Mouse (Mus musculus) cerebellum, adult (tissue): ENCODE data around the gene Ccnb1.
A peak's percentile ranks its signal among the peaks of the same experiment; 100 is the strongest.
"Not testable (repeated sequence)": the region's sequence is repeated elsewhere in the genome, so short reads cannot be mapped to it uniquely, and the experiment has no call there.

Source experiments
- ATAC-seq: cut with Nextera tagmentation; 2 replicates; pipeline ENCODE4 v1.9.2; 2017; ENCODE audit warnings: mild to moderate bottlenecking, moderate library complexity, mixed read lengths; ENCODE audit not compliant: insufficient number of reproducible peaks, low FRiP score, low TSS enrichment

The Ccnb1 gene

GRCm38 (mm10) chr13:100786414-100786867, at the start of gene Ccnb1:
TSS of gene Ccnb1 (minus strand) at chr13:100786570.
- peak; percentile 100 for ATAC-seq

- no peak for ATAC-seq
Measured at GRCm38 (mm10) chr13:100834777-100835176, 48.4 kb upstream of the Ccnb1 start.

GRCm38 (mm10) chr13:100833640-100834002, 47.3 kb upstream of the Ccnb1 start:
- ATAC-seq = no peak

- ATAC-seq = peak; percentile 97
Measured at GRCm38 (mm10) chr13:100832741-100833639, 46.6 kb upstream of the Ccnb1 start, which contains the start of gene Slc30a5. TSS of gene Slc30a5 (minus strand) at chr13:100833427.

GRCm38 (mm10) chr13:100832188-100832587, 45.8 kb upstream of the Ccnb1 start:
- ATAC-seq = no peak

- no peak for ATAC-seq
Measured at GRCm38 (mm10) chr13:100831123-100831522, 44.8 kb upstream of the Ccnb1 start.

GRCm38 (mm10) chr13:100825627-100826410, 39.4 kb upstream of the Ccnb1 start:
- no peak for ATAC-seq

- no peak for ATAC-seq
Measured at GRCm38 (mm10) chr13:100824916-100825315, 38.5 kb upstream of the Ccnb1 start.

- no peak for ATAC-seq
Measured at GRCm38 (mm10) chr13:100824306-100824705, 37.9 kb upstream of the Ccnb1 start.

- ATAC-seq = no peak
Measured at GRCm38 (mm10) chr13:100823863-100824262, 37.5 kb upstream of the Ccnb1 start.

GRCm38 (mm10) chr13:100814451-100814850, 28.1 kb upstream of the Ccnb1 start:
- no peak for ATAC-seq

- ATAC-seq = no peak
Measured at GRCm38 (mm10) chr13:100805776-100806175, 19.4 kb upstream of the Ccnb1 start.

GRCm38 (mm10) chr13:100797171-100797570, 10.8 kb upstream of the Ccnb1 start:
- ATAC-seq = no peak

- no peak for ATAC-seq
Measured at GRCm38 (mm10) chr13:100789083-100789482, 2.7 kb upstream of the Ccnb1 start.

GRCm38 (mm10) chr13:100788057-100788456, 1.7 kb upstream of the Ccnb1 start:
- ATAC-seq = not testable (repeated sequence)

- no peak for ATAC-seq
Measured at GRCm38 (mm10) chr13:100787316-100788010, 1.1 kb upstream of the Ccnb1 start.

- 0 out of 2 replicates have a peak, but pooled peaks have one; percentile 41 for ATAC-seq
Measured at GRCm38 (mm10) chr13:100785806-100786413, 460 bp downstream of the Ccnb1 start.

GRCm38 (mm10) chr13:100777491-100777890, 8.9 kb downstream of the Ccnb1 start:
- no peak for ATAC-seq

GRCm38 (mm10) chr13:100776710-100777109, 9.7 kb downstream of the Ccnb1 start:
- no peak for ATAC-seq

- 0 out of 2 replicates have a peak, but pooled peaks have one; percentile 23 for ATAC-seq
Measured at GRCm38 (mm10) chr13:100776056-100776419, 10.3 kb downstream of the Ccnb1 start.
